Mouse (Mus musculus): Measurements from ENCODE around the gene Zbtb16. TPM values are rescaled to one million over a fixed set of nuclear protein-coding genes. Genes with fewer than 3 reads are reported as not detected.

Zbtb16 gene
- polyA plus RNA-seq, 1 experiment from 2014 or later = 0.15 TPM

DNA sequence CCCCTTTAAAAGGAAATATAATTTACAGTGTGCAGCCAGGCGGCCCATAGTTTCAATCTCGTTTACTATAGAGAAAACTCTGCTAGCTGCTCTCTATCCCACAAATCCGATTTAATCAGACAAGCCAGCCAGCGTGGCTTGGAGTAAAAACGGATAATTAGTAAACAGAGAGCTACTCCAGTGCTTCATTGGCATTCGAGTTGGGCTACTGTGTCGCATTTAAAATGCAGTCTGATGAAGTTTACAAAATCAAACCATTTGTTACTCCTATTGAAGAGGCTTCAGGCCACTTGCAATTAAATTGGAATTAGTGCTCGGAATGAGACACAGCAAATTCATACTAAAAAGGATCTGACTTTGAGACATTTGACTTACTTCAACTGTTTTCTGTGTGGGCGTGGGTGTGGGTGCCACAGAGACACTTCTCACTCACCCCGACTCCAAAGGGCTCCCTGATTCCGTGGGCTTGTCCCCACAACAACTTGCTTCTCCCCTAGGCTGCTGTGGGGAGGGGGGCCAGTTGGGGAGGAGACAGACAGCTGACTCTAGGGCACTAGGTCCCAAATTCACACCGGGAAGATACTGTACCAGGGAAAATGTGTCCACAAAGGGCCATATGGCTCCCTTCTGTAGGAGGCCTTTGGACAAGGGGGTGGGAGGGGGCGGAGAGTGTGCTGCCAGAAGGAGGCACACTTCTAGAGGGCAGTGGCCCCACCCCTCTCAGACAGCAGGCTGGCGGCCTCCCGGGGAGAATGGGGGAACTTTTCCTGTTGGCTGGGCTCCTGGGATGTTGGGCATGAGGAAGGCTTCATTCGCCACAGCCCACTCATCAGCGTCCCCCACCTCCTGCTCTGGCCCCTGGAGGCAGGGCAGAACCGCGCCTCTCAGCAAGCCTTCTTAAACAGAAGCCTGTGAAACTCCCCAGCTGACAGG is 157.3 kb downstream of the Zbtb16 start:
- no peak for ATAC-seq
- POLR2A ChIA-PET = no interaction called here
- no peak for DNase-seq (ENCODE audit: low read depth, low spot score)
- in situ Hi-C loops (cut with MboI; ENCODE audit: low pct_unique_long_range_greater_than_20kb) = no loop called here
- peaks cover 44% of the 10 kb centered on the region for H3K27me3 ChIP-seq
- CTCF ChIA-PET = interaction anchor here (0.5 kb wide), 1 partner anchor 128 kb away, joined by 3 read pairs; no protein-coding TSS in a partner anchor
- no peak for TF ChIP-seq CTCF (IDR thresholded peaks at IDR 0.05)

DNA sequence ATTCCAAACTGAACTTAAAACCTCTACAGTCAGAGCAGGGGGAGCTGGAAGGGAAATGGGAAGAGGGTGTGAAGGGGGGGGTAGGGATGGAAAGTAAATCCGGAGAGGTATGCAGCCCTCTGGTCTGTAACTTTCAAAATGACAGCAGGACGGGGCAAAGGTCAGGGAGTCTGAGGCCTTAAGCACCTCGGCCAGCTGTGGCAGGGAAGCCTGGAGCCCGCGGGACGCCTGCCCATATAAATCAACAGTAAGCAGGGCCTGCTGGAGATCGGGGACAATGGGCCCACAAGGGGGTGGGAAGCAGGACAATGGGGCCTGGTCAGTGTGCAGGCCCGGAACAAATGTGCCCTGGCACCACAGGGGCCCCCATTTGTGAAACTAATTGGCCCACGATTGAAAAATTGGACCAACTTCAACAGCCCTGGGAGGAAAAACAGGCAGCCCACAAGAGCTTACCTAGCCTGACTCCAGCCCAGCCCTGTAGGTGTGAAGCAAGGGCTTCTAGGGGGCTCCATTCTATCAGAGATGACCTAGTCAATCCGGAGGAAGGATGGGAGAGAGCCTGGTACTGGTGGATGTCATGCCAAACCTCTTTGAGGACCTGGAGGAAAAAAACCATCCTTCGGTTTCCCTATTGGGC is 160.8 kb downstream of the Zbtb16 start:
- in situ Hi-C loops (cut with MboI; ENCODE audit: low pct_unique_long_range_greater_than_20kb) = no loop called here
- ATAC-seq (no peak), DNase-seq (ENCODE audit: low read depth, low spot score) (no peak)
- no peak for TF ChIP-seq CTCF (IDR thresholded peaks at IDR 0.05)
- ChIA-PET POLR2A (no interaction called here), CTCF (no interaction called here)
- H3K27me3 ChIP-seq = peaks cover 54% of the 10 kb centered on the region

DNA sequence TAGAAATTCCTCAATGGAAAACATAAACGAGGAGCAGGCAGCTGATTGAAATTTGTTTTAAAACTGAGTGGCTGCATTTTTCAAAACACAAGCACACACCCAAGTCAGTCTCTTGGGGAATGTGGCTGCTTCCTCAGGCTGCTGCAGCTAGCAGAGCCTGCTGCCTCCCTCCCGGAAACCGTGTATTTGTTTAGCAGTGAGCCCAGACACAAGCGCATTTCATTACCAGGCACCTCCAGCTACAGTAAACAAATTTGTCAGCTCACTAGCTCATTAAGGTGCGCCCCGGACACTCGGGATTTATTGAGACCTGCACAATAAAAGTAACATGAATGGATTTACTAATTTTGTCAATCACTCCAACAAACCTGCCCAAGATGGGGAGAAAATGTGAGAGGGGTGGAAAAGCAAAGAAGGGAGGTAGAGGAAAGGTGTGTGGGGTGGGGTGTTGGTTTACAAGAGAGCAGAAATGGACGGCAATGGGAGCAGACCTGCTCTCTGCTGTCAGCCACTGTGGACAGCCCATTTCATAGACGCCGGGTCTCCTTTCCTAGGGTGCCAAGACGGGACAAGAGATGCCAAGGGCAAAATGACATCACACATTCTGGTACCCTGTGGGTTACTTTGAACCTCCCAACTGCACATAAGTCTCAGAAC is 161.5 kb downstream of the Zbtb16 start:
- in situ Hi-C loops (cut with MboI; ENCODE audit: low pct_unique_long_range_greater_than_20kb) = no loop called here
- ChIA-PET CTCF (no interaction called here), POLR2A (no interaction called here)
- no peak for ATAC-seq
- peaks cover 59% of the 10 kb centered on the region for H3K27me3 ChIP-seq
- DNase-seq (ENCODE audit: low read depth, low spot score) = no peak
- TF ChIP-seq CTCF (IDR thresholded peaks at IDR 0.05) = no peak

DNA sequence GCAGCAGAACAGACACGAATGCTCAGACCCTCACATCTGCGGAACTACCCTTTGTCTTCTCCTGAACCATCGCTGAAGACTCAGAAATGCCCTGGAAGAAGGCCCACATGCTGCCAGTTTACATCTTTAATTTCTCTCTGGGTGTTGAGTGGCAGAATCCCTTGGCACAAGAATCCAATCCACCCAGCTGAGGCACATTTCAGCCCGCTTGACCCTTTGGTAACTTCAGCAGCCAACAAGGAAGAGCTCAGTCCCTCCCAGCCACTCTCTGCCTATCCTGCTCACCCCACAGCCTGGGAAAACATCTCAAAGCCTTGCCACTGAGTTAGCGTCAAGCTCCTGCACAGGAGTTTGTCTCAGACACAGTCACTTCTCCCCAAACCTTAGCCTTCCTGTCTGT is 162.2 kb downstream of the Zbtb16 start:
- CTCF ChIA-PET = no interaction called here
- in situ Hi-C loops (cut with MboI; ENCODE audit: low pct_unique_long_range_greater_than_20kb) = no loop called here
- TF ChIP-seq CTCF (IDR thresholded peaks at IDR 0.05) = no peak
- POLR2A ChIA-PET = no interaction called here
- no peak for DNase-seq (ENCODE audit: low read depth, low spot score)
- H3K27me3 ChIP-seq = peaks cover 60% of the 10 kb centered on the region
- no peak for ATAC-seq

DNA sequence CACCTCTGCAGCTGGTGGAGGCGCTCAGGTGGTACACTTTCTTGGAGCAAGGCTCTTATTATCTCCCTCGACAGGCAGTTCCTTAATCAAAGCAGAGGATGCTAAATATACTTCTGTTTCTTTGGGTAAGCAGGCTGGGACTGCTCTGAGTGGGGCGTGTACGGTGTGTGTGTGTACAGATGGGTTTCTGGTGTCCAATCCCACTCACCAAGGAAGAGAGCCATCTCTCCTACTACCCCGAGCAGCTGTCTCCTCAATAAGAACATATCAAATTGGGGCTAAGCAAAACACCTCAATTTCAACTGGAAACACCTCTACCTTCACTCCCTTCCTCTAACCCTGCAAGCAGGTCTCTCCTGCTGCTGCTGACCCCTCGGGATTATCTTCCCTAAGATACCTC is 162.8 kb downstream of the Zbtb16 start:
- no peak for TF ChIP-seq CTCF (IDR thresholded peaks at IDR 0.05)
- peaks cover 58% of the 10 kb centered on the region for H3K27me3 ChIP-seq
- DNase-seq (ENCODE audit: low read depth, low spot score) = no peak
- ATAC-seq = no peak
- POLR2A ChIA-PET = no interaction called here
- CTCF ChIA-PET = no interaction called here
- in situ Hi-C loops (cut with MboI; ENCODE audit: low pct_unique_long_range_greater_than_20kb) = no loop called here

DNA sequence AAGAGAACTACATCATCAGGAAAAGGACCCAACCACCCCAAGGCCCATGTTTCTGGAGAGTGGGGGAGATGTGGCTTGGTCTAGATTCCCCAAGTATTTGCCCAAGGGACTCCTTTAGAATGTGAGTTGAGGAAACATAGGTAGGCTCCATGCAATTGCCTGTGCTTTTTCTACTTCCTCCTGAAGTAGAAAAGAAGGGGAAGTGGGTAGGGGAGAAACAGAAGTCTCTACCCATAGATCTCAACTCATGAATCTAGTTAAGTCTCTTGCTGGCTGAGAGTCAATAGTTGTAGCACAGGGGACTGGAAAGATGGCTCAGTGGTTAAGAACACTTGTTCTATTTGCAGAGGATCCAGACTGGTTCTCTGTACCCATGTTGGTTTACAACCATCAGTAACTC is 164.2 kb downstream of the Zbtb16 start:
- peaks cover 55% of the 10 kb centered on the region for H3K27me3 ChIP-seq
- TF ChIP-seq CTCF (IDR thresholded peaks at IDR 0.05) = no peak
- CTCF ChIA-PET = no interaction called here
- POLR2A ChIA-PET = interaction anchor here (0.7 kb wide), 1 partner anchor 149 kb away, joined by 3 read pairs; no protein-coding TSS in a partner anchor
- no peak for DNase-seq (ENCODE audit: low read depth, low spot score)
- in situ Hi-C loops (cut with MboI; ENCODE audit: low pct_unique_long_range_greater_than_20kb) = no loop called here
- ATAC-seq = no peak

DNA sequence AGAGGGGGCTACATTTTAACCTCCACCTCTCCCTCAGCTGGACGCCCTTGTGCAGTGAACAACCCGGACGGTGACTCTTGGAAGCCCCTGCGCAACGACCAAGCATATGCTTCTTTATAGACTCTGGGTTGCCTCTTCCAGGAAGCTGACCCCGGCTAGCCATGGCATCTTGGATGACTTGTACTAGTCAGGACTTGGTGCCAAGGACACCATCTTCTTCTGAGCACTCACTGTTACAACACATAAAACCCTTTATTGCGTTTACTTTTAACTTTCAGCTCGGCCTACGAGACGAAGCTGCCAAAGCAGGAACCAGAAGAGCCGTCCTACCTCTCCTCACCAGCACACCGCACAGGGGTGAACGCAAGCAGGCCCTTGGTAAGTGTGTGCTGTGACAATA is 165.9 kb downstream of the Zbtb16 start:
- ATAC-seq = no peak
- CTCF ChIA-PET = no interaction called here
- no peak for TF ChIP-seq CTCF (IDR thresholded peaks at IDR 0.05)

DNA sequence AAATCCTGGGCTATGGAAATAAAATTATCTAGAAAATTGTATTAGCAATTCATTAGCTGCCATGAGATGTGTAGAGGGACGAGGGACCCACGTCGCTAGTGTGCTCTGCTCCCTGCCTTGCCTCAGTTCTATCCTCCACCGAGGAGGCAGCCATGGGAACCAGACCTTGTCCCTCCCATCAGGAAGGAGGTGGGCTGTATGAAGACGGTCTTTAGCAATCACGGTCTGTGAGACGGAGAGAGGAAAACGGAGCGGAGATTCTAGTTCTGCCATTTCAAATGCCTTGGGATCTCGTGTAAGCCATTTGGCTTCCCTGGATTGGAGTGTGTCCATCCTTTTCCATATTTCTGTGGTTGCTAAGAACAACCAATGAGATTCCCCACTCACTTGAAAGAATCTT is 166.3 kb downstream of the Zbtb16 start:
- in situ Hi-C loops (cut with MboI; ENCODE audit: low pct_unique_long_range_greater_than_20kb) = no loop called here
- H3K27me3 ChIP-seq = peaks cover 48% of the 10 kb centered on the region
- DNase-seq (ENCODE audit: low read depth, low spot score) (no peak), ATAC-seq (no peak)
- ChIA-PET CTCF (no interaction called here), POLR2A (no interaction called here)
- no peak for TF ChIP-seq CTCF (IDR thresholded peaks at IDR 0.05)

More for the DNA sequence above, 165.9 kb downstream of the Zbtb16 start:
- in situ Hi-C loops (cut with MboI; ENCODE audit: low pct_unique_long_range_greater_than_20kb) = no loop called here
- DNase-seq (ENCODE audit: low read depth, low spot score) = no peak
- peaks cover 47% of the 10 kb centered on the region for H3K27me3 ChIP-seq
- POLR2A ChIA-PET = no interaction called here

DNA sequence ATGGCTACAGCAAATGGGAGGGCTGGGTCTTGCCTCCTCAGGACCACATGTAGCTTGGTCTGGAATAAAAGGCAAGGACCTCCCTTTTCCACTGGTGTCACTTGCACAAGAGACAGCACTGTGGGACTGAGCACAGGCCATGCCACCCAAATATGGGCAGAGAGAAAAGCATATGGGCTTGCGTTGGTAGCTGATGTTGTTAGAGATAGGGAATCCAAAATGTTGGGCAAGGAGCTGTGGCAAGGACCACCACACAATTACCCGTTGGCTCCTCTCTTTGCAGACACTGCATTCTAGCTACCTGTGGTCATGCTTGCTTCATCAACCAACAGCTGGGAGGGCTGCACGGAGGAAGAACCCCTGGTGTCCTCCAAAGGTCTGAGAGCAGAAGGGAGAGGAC is 169.3 kb downstream of the Zbtb16 start:
- CTCF ChIA-PET = no interaction called here
- H3K27me3 ChIP-seq = peaks cover 30% of the 10 kb centered on the region
- ATAC-seq (no peak), DNase-seq (ENCODE audit: low read depth, low spot score) (no peak)
- POLR2A ChIA-PET = no interaction called here
- no peak for TF ChIP-seq CTCF (IDR thresholded peaks at IDR 0.05)
- in situ Hi-C loops (cut with MboI; ENCODE audit: low pct_unique_long_range_greater_than_20kb) = no loop called here

DNA sequence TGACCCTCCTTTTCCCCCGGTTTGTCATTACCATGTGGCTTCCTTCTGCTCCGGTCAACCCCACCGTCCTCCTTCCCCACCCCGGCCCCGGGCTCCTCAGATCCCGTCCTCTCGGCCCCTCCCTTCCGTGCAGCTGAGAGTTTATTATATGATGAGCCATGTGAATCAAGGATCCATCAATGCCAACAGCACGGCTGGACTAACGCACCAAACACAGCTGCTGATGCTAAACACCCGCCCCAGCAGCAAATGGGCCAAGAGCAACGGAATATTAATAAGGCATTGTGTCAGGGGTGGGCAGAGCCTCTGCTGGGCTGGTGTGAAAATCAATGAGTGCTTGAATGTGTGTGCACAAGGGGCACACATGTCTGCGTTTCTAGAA is 173.0 kb downstream of the Zbtb16 start:
- CTCF ChIA-PET = no interaction called here
- in situ Hi-C loops (cut with MboI; ENCODE audit: low pct_unique_long_range_greater_than_20kb) = no loop called here
- DNase-seq (ENCODE audit: low read depth, low spot score) = no peak
- no peak for ATAC-seq
- TF ChIP-seq CTCF (IDR thresholded peaks at IDR 0.05) = no peak
- H3K27me3 ChIP-seq = peaks cover 12% of the 10 kb centered on the region
- POLR2A ChIA-PET = interaction anchor here (0.6 kb wide), 1 partner anchor 141 kb away, joined by 5 read pairs; no protein-coding TSS in a partner anchor

Data from Patski (cell line).